Comparison of ENCODE assay signal across 9 mouse cellular contexts in genomic region chr5:133795638-133796037, GRCm38 (mm10).
DNase-seq lines count a peak whose midpoint lies in the region; ATAC-seq and TF ChIP-seq lines count a peak whose summit lies in the region.
"Had no signal": no experiment of that assay in that cellular context is flagged by ENCODE, and none has a peak within 500 bp of the region (broad histone marks: within the 10 kb centered on the region; RNA-seq: fewer than 3 reads in every experiment).

No protein-coding gene starts in this region.

- H3K9me3 ChIP-seq in heart, embryonic 12.5 days (replicated peaks): no peaks in the 10 kb centered on the region
- H3K9me3 ChIP-seq in limb, embryonic 11.5 days (ENCODE audit: control insufficient read depth, low read length): no peaks in the 10 kb centered on the region

- intact Hi-C loops in heart, adult 2 months (cut with DNase I): loop anchor here (10.0 kb wide), 1 partner anchor 1561 kb away; no protein-coding TSS in a partner anchor

- no peaks in the 10 kb centered on the region for H3K36me3 ChIP-seq in heart, adult 2 months (ENCODE audit: control insufficient read depth, insufficient read depth, low read length)
- no peaks in the 10 kb centered on the region for H3K36me3 ChIP-seq in heart, embryonic 12.5 days
- no peaks in the 10 kb centered on the region for H3K36me3 ChIP-seq in limb, embryonic 11.5 days (ENCODE audit: control insufficient read depth, insufficient read depth, low read length)
- H3K36me3 ChIP-seq: liver, embryonic 13.5 days had no signal

- no peak for ATAC-seq in heart, embryonic 12.5 days (ENCODE audit: insufficient number of reproducible peaks, low FRiP score)
- no peak for ATAC-seq in limb, embryonic 11.5 days (ENCODE audit: insufficient number of reproducible peaks, low FRiP score, low TSS enrichment, low read depth)
- ATAC-seq in CD4-positive, CD25-positive, alpha-beta regulatory T cell, adult 4 months: no peak

- no peaks in the 10 kb centered on the region for H3K27me3 ChIP-seq in heart, adult 2 months (ENCODE audit: control insufficient read depth, insufficient read depth, low read length)
- no peaks in the 10 kb centered on the region for H3K27me3 ChIP-seq in heart, embryonic 12.5 days (replicated peaks)
- H3K27me3 ChIP-seq in limb, embryonic 11.5 days (ENCODE audit: control insufficient read depth, insufficient read depth, low read length): no peaks in the 10 kb centered on the region
- H3K27me3 ChIP-seq: liver, embryonic 13.5 days had no signal

- WGBS in heart, adult 2 months: 33% methylated on average over 3 of the region's 3 CpGs
- 38% methylated on average over 3 of the region's 3 CpGs for WGBS in heart, embryonic 12.5 days
- 42% methylated on average over 3 of the region's 3 CpGs for WGBS in limb, embryonic 11.5 days

- no peak overlapping the region for H3K4me2 ChIP-seq in heart, embryonic 12.5 days
- no peak overlapping the region for H3K4me2 ChIP-seq in limb, embryonic 11.5 days (ENCODE audit: low read depth, severe bottlenecking)
- H3K4me2 ChIP-seq: liver, embryonic 13.5 days had no signal

- no peak for TF ChIP-seq EP300 in heart, adult 2 months (IDR thresholded peaks at IDR 0.05; ENCODE audit: insufficient read depth, low read depth, low read length)

- H3K4me3 ChIP-seq in heart, adult 2 months: no peak overlapping the region
- no peak overlapping the region for H3K4me3 ChIP-seq in heart, embryonic 12.5 days
- no peak overlapping the region for H3K4me3 ChIP-seq in embryonic fibroblast, embryonic 13.5 days (ENCODE audit: insufficient read depth, low read length)
- H3K4me3 ChIP-seq in limb, embryonic 11.5 days (ENCODE audit: low read depth, low read length): no peak overlapping the region
- H3K4me3 ChIP-seq: liver, embryonic 13.5 days had no signal

- TF ChIP-seq CTCF in heart, adult 2 months (IDR thresholded peaks at IDR 0.05): peak; percentile 65
- TF ChIP-seq CTCF in embryonic fibroblast, embryonic 13.5 days (IDR thresholded peaks at IDR 0.05; ENCODE audit: borderline replicate concordance, insufficient read depth, low read length): peak; percentile 60; the same call in 1 of the 2 replicates

- peak in 1 of 2 experiments; percentile 27 for DNase-seq in heart, adult 2 months
- DNase-seq in ovary, postnatal 36 days (ENCODE audit: low spot score): peak; percentile 5
- no peak for DNase-seq in ovary, postnatal 10 days (ENCODE audit: low spot score)
- peak; percentile 62 for DNase-seq in limb, embryonic 11.5 days (ENCODE audit: low spot score)
- no peak for DNase-seq in thymus, postnatal 14 days
- DNase-seq: liver, embryonic 13.5 days had no signal

- no peak overlapping the region for H3K9ac ChIP-seq in heart, adult 2 months (ENCODE audit: low read depth, low read length)
- no peak overlapping the region for H3K9ac ChIP-seq in heart, embryonic 12.5 days
- H3K9ac ChIP-seq in limb, embryonic 11.5 days (ENCODE audit: low read length): no peak overlapping the region
- H3K9ac ChIP-seq: liver, embryonic 13.5 days had no signal

- TF ChIP-seq POLR2A in heart, adult 2 months (IDR thresholded peaks at IDR 0.05; ENCODE audit: insufficient read depth, low read depth, low read length): no peak
- TF ChIP-seq POLR2A in embryonic fibroblast, embryonic 13.5 days (IDR thresholded peaks at IDR 0.05; ENCODE audit: low read depth, low read length): no peak

- no peaks in the 10 kb centered on the region for H3K4me1 ChIP-seq in heart, adult 2 months (ENCODE audit: control insufficient read depth, insufficient read depth, low read length)
- H3K4me1 ChIP-seq in heart, embryonic 12.5 days (replicated peaks): no peaks in the 10 kb centered on the region
- no peaks in the 10 kb centered on the region for H3K4me1 ChIP-seq in embryonic fibroblast, embryonic 13.5 days (ENCODE audit: control insufficient read depth, insufficient read depth, low read length)
- H3K4me1 ChIP-seq in limb, embryonic 11.5 days (ENCODE audit: control insufficient read depth, insufficient read depth, low read length): no peaks in the 10 kb centered on the region
- H3K4me1 ChIP-seq: liver, embryonic 13.5 days had no signal

- no peaks in the 10 kb centered on the region for H3K79me2 ChIP-seq in heart, adult 2 months (replicated peaks; ENCODE audit: control insufficient read depth, insufficient read depth, low read length)

- H3K27ac ChIP-seq in heart, adult 2 months: no peak overlapping the region
- H3K27ac ChIP-seq in heart, embryonic 12.5 days (ENCODE audit: poor library complexity, severe bottlenecking): no peak overlapping the region
- no peak overlapping the region for H3K27ac ChIP-seq in embryonic fibroblast, embryonic 13.5 days (ENCODE audit: insufficient read depth, low read length)
- H3K27ac ChIP-seq in limb, embryonic 11.5 days (replicated peaks; ENCODE audit: low read depth, low read length): no peak overlapping the region
- H3K27ac ChIP-seq: liver, embryonic 13.5 days had no signal

Comparison
In these comparisons a context has a peak if more than half of its experiments do, and no peak if none do; other contexts are left out.
1. DNase-seq: peak in ovary, postnatal 36 days (single experiment) and limb, embryonic 11.5 days (single experiment); none in ovary, postnatal 10 days (single experiment) and thymus, postnatal 14 days (single experiment).